Mouse (Mus musculus) midbrain, embryonic 13.5 days (tissue): Measurements from ENCODE around the gene Rbm4b. TPM values are rescaled to one million over a fixed set of nuclear protein-coding genes. Genes with fewer than 3 reads are reported as not detected.
"Not testable (repeated sequence)": the region's sequence is repeated elsewhere in the genome, so short reads cannot be mapped to it uniquely, and the experiment has no call there.

Experiments used
- ATAC-seq: fragments of 200-750 bp; cut with Nextera tagmentation; 2 replicates; pipeline ENCODE4 v1.8.0; 2017; ENCODE audit warnings: mild to moderate bottlenecking, moderate TSS enrichment, moderate library complexity
- H3K27ac ChIP-seq: fragments of 300-500 bp; sonication (generic); 2 replicates; pipeline ENCODE4 v1.5.1; 2015; ENCODE audit warnings: inconsistent platforms, mild to moderate bottlenecking, moderate library complexity
- H3K27me3 ChIP-seq: fragments of 300-500 bp; sonication (generic); 2 replicates; pipeline ENCODE4 v1.6.1; 2015; ENCODE audit warnings: mild to moderate bottlenecking, inconsistent platforms
- H3K36me3 ChIP-seq: fragments of 300-500 bp; sonication (generic); 2 replicates; pipeline ENCODE4 v1.6.1; 2015; ENCODE audit warnings: mild to moderate bottlenecking, inconsistent platforms
- H3K4me1 ChIP-seq: fragments of 300-500 bp; sonication (generic); replicated peaks from 2 replicates; pipeline ENCODE4 v1.6.1; 2015; ENCODE audit warnings: inconsistent platforms
- H3K4me2 ChIP-seq: fragments of 300-500 bp; sonication (generic); replicated peaks from 2 replicates; pipeline ENCODE4 v1.6.1; 2015; ENCODE audit warnings: moderate library complexity, mild to moderate bottlenecking, inconsistent platforms
- H3K4me3 ChIP-seq: fragments of 300-500 bp; sonication (generic); replicated peaks from 2 replicates; pipeline ENCODE4 v1.5.1; 2015; ENCODE audit warnings: mild to moderate bottlenecking, inconsistent platforms
- H3K9ac ChIP-seq: fragments of 300-500 bp; sonication (generic); replicated peaks from 2 replicates; pipeline ENCODE4 v1.6.1; 2015; ENCODE audit warnings: mild to moderate bottlenecking, inconsistent platforms
- H3K9me3 ChIP-seq: fragments of 300-500 bp; sonication (generic); 2 replicates; pipeline ENCODE4 v1.6.1; 2016; ENCODE audit warnings: mild to moderate bottlenecking, inconsistent platforms
- WGBS: fragments of 180-500 bp; shearing (Covaris S2); methylation state at CpG from one replicate; pipeline ENCODE4 v1.1.7; 2015; 5-methylcytosine and 5-hydroxymethylcytosine counted together
- polyA plus RNA-seq: library from polyadenylated mRNA; unstranded; fragments of >200 nt; fragmentation: Nextera tagmentation; extraction: Ambion mirVana; gene quantifications from 2 replicates; pipeline ENCODE4 v1.2.1, GENCODE M21; 2015

Rbm4b gene
- polyA plus RNA-seq, 1 experiment from 2014 or later, result 220 TPM

DNA sequence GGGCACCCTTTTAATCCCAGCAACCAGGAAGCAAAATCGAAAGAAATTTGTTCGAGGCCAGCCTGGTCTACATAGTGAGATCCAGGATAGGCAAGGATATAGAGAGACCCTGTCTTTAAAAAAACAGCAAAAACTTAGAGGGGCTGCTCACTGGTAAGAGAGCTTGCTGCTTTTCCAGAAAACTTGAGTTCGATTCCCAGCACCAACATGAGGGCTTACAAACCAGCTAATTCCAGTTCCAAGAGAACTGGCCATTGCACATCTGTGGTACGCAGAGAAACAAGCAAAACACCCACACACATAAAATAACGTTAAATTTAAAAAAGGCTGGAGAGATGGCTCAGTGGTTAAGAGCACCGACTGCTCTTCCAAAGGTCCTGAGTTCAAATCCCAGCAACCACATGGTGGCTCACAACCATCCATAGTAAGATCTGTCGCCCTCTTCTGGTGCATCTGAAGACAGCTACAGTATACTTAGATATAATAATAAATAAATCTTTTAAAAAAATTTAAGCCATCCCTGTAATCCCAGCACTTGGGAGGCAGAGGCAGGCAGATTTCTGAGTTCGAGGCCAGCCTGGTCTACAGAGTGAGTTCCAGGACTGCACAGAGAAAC is 56.1 kb downstream of the Rbm4b start:
- H3K27ac ChIP-seq, result peak overlapping the region; percentile 87; the same call in 1 of the 2 replicates
- peak overlapping the region; percentile 79 for H3K9ac ChIP-seq
- H3K27me3 ChIP-seq, ATAC-seq, H3K36me3 ChIP-seq, H3K9me3 ChIP-seq: not testable (repeated sequence)
- WGBS, result 84% methylated on average over 8 of the region's 8 CpGs
- peak overlapping the region; percentile 88 for H3K4me3 ChIP-seq
- H3K4me2 ChIP-seq, result peak overlapping the region; percentile 97
- H3K4me1 ChIP-seq, result peaks cover 34% of the 10 kb centered on the region

DNA sequence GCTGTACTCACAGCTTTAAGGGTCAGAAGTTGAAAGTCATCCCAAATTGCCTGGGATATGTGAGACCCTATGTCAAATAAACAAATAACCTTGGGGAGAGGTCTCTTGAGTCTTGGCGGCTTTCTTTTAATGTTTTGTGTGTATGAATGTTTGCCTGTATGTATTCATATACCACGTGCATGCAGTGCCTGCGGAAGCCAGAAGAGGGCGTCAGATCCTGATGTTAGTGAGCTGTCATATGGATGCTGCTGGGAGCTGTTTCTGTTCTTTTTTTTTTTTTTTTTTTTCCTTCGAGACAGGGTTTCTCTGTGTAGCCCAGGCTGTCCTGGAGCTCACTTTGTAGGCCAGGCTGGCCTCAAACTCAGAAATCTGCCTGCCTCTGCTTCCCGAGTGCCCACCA is 56.7 kb downstream of the Rbm4b start:
- H3K4me2 ChIP-seq, result no peak overlapping the region
- peaks cover 29% of the 10 kb centered on the region for H3K4me1 ChIP-seq
- 83% methylated on average over 6 of the region's 6 CpGs for WGBS
- H3K27me3 ChIP-seq, result no peaks in the 10 kb centered on the region
- no peak overlapping the region for H3K27ac ChIP-seq
- H3K36me3 ChIP-seq, result no peaks in the 10 kb centered on the region
- H3K4me3 ChIP-seq, result no peak overlapping the region
- peaks cover 7% of the 10 kb centered on the region; the same call in 1 of the 2 replicates for H3K9me3 ChIP-seq
- ATAC-seq, result no peak
- H3K9ac ChIP-seq, result no peak overlapping the region

Other genes starting within 250 kb of the Rbm4b start
- 18.7 and 20.7 TPM in 2 replicates for gene Pcx, start 246.0 kb upstream of the Rbm4b start, polyA plus RNA-seq
- 8.8 and 10.1 TPM in 2 replicates for gene Lrfn4, start 140.8 kb upstream of the Rbm4b start, polyA plus RNA-seq
- 56.8 and 59.9 TPM in 2 replicates for gene Rce1, start 130.9 kb upstream of the Rbm4b start, polyA plus RNA-seq
- 3.8 and 5.0 TPM in 2 replicates for gene Gm960, start 57.8 kb upstream of the Rbm4b start, polyA plus RNA-seq
- 29.8 and 31.9 TPM in 2 replicates for gene Sptbn2, start 45.3 kb upstream of the Rbm4b start, polyA plus RNA-seq
- gene Rbm4, start 37.4 kb downstream of the Rbm4b start, polyA plus RNA-seq, result 117 and 126 TPM in 2 replicates
- gene Gm21992, start 55.1 kb downstream of the Rbm4b start, polyA plus RNA-seq, result 30.9 and 33.4 TPM in 2 replicates
- gene Rbm14, start 55.1 kb downstream of the Rbm4b start, polyA plus RNA-seq, result 74.8 and 82.3 TPM in 2 replicates
- gene Ccs, start 82.8 kb downstream of the Rbm4b start, polyA plus RNA-seq, result 37.9 and 40.2 TPM in 2 replicates
- gene Ccdc87, start 82.9 kb downstream of the Rbm4b start, polyA plus RNA-seq, result 0.30 and 0.36 TPM in 2 replicates
- gene Ctsf, start 98.6 kb downstream of the Rbm4b start, polyA plus RNA-seq, result 59.0 and 67.5 TPM in 2 replicates
- 1.2 and 1.4 TPM in 2 replicates for gene Actn3, start 121.4 kb downstream of the Rbm4b start, polyA plus RNA-seq
- gene Zdhhc24, start 122.2 kb downstream of the Rbm4b start, polyA plus RNA-seq, result 22.7 and 24.1 TPM in 2 replicates
- 12.6 and 12.8 TPM in 2 replicates for gene Bbs1, start 150.1 kb downstream of the Rbm4b start, polyA plus RNA-seq
- 143 TPM in 2 replicates for gene Dpp3, start 171.8 kb downstream of the Rbm4b start, polyA plus RNA-seq
- 8.8 and 10.8 TPM in 2 replicates for gene Peli3, start 186.6 kb downstream of the Rbm4b start, polyA plus RNA-seq
- gene Mrpl11, start 205.7 kb downstream of the Rbm4b start, polyA plus RNA-seq, result 111 and 113 TPM in 2 replicates
- gene Npas4, start 233.8 kb downstream of the Rbm4b start, polyA plus RNA-seq, result 0.31 and 0.32 TPM in 2 replicates